Mouse (Mus musculus) hindbrain, embryonic 13.5 days (tissue): Measurements from ENCODE around the gene Itpk1. TPM values are rescaled to one million over a fixed set of nuclear protein-coding genes. Genes with fewer than 3 reads are reported as not detected.
A peak's percentile ranks its signal among the peaks of the same experiment; 100 is the strongest.
"Not testable (repeated sequence)": the region's sequence is repeated elsewhere in the genome, so short reads cannot be mapped to it uniquely, and the experiment has no call there.

Source experiments
- ATAC-seq: fragments of 200-750 bp; cut with Nextera tagmentation; 2 replicates; pipeline ENCODE4 v1.8.0; 2017; ENCODE audit warnings: moderate TSS enrichment; ENCODE audit not compliant: low FRiP score
- H3K27ac ChIP-seq: fragments of 300-500 bp; sonication (generic); 2 replicates; pipeline ENCODE4 v1.5.1; 2015; ENCODE audit warnings: inconsistent platforms, mild to moderate bottlenecking, moderate library complexity
- H3K27me3 ChIP-seq: fragments of 300-500 bp; sonication (generic); 2 replicates; pipeline ENCODE4 v1.6.1; 2015; ENCODE audit warnings: mild to moderate bottlenecking, inconsistent platforms
- H3K36me3 ChIP-seq: fragments of 300-500 bp; sonication (generic); 2 replicates; pipeline ENCODE4 v1.6.1; 2015; ENCODE audit warnings: mild to moderate bottlenecking, inconsistent platforms
- H3K4me1 ChIP-seq: fragments of 300-500 bp; sonication (generic); replicated peaks from 2 replicates; pipeline ENCODE4 v1.6.1; 2015; ENCODE audit warnings: inconsistent platforms
- H3K4me2 ChIP-seq: fragments of 300-500 bp; sonication (generic); 2 replicates; pipeline ENCODE4 v1.6.1; 2015; ENCODE audit warnings: inconsistent platforms, mild to moderate bottlenecking, moderate library complexity
- H3K4me3 ChIP-seq: fragments of 300-500 bp; sonication (generic); 2 replicates; pipeline ENCODE4 v1.5.1; 2015; ENCODE audit warnings: mild to moderate bottlenecking, inconsistent platforms
- H3K9ac ChIP-seq: fragments of 300-500 bp; sonication (generic); 2 replicates; pipeline ENCODE4 v1.6.1; 2015; ENCODE audit warnings: mild to moderate bottlenecking, inconsistent platforms
- H3K9me3 ChIP-seq: fragments of 300-500 bp; sonication (generic); 2 replicates; pipeline ENCODE4 v1.6.1; 2016; ENCODE audit warnings: inconsistent platforms
- WGBS: fragments of 180-500 bp; shearing (Covaris S2); methylation state at CpG from one replicate; pipeline ENCODE4 v1.1.7; 2015; 5-methylcytosine and 5-hydroxymethylcytosine counted together
- polyA plus RNA-seq: library from polyadenylated mRNA; unstranded; fragments of >200 nt; fragmentation: Nextera tagmentation; extraction: Ambion mirVana; gene quantifications from 2 replicates; pipeline ENCODE4 v1.2.1, GENCODE M21; 2015

Itpk1 gene
- polyA plus RNA-seq, 1 experiment from 2014 or later: 23.0 TPM

DNA sequence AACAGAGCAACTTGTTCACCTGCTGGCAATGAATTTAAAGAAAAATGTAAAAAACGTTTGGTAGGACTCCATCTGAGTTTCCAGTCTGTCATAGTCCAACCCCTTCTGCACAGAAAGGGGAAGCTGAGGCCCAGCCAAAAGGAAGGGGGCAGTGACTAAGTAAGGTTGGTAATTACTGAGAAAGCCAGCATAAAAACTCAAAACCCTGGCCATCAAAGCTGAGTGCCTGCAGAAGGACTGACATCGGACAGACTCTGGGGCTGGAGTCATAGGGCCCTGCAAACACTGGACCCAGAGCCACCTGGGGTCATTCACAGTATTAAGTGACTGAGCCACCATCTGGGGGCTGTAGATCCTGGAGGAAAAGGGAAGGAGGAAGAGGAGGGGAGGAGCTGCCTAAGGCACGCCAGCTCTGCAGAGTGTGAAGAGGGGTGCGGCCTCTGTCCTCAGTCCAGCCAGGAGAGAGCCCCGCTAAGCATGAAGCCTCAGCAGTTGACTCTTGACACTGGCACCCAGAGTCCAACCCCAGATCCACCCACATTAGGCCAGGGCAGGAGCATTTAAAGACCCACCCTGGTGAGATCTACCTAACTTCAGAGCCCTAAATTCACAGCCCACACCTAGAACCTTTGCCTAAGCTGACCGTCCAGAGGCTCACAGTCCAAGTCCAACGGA, 58.0 kb downstream of the Itpk1 start:
- 0 out of 2 replicates have a peak, but pooled peaks have one; percentile 2 for ATAC-seq
- no peak overlapping the region for H3K9ac ChIP-seq
- H3K4me1 ChIP-seq: peaks cover 25% of the 10 kb centered on the region
- H3K27me3 ChIP-seq: no peaks in the 10 kb centered on the region
- H3K27ac ChIP-seq: no peak overlapping the region
- 80% methylated on average over 7 of the region's 7 CpGs for WGBS
- no peaks in the 10 kb centered on the region for H3K9me3 ChIP-seq
- H3K4me2 ChIP-seq: no peak overlapping the region
- H3K4me3 ChIP-seq: no peak overlapping the region
- H3K36me3 ChIP-seq: no peaks in the 10 kb centered on the region

DNA sequence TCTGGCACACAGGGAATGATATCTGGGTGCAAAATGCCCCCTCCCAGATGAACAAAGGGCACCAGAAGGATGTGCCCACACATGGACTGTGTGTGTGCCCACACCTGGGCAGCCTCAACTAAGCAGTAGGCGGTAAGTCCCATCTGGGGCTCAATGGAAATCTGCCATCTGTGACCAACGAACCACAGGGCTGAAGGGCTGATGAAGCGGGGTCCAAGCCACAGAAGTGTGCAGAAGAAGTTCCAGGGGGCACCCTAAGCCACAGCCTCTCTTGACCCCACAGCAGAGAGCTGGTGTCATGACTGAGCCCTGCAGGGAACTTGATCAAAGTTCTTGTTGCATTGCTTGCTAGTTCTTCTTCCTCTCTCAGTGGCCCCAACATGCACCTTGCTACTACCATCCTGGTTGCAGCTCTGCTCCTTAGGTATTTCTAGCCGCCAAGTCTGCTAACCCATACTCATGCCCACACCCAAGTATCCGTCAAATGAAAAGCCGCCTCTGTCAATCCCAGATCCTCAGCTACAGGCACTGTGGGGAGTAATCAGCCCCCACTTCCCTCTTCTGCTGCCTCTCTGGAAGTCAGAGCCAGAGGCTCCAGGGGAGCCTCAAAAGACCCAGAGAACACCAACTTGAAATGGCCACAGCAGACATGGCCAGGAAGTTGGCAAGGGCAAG, 58.7 kb downstream of the Itpk1 start:
- WGBS: 88% methylated on average over 6 of the region's 6 CpGs
- Histone ChIP-seq H3K4me3 (no peak overlapping the region), H3K27ac (no peak overlapping the region), H3K9ac (no peak overlapping the region), H3K4me2 (no peak overlapping the region), H3K36me3 (no peaks in the 10 kb centered on the region), H3K4me1 (peaks cover 27% of the 10 kb centered on the region), H3K9me3 (no peaks in the 10 kb centered on the region), H3K27me3 (no peaks in the 10 kb centered on the region)
- no peak for ATAC-seq

DNA sequence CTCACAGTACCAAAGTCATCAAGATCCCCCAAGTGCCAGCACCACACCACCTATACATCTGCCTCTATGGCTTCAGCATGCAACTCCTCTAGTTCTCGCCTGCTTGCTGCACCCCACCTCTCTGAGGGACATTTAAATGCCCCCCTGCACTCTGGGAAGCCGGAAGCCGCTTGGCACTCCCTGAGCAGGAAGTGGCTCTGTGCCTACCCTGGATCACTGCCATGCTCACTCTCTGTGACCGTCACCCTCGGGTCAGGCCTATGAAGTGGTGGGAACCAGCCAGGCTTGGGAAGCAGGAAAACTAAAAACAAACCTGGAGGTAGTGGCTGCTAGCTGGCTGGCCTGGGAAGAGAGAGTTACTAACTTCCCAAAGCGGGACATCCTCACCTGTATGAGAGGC, 61.4 kb downstream of the Itpk1 start:
- no peaks in the 10 kb centered on the region for H3K27me3 ChIP-seq
- no peak overlapping the region for H3K4me3 ChIP-seq
- H3K4me2 ChIP-seq: no peak overlapping the region
- no peak overlapping the region for H3K27ac ChIP-seq
- H3K9me3 ChIP-seq: no peaks in the 10 kb centered on the region
- H3K4me1 ChIP-seq: peaks cover 47% of the 10 kb centered on the region
- no peak for ATAC-seq
- H3K36me3 ChIP-seq: no peaks in the 10 kb centered on the region
- no peak overlapping the region for H3K9ac ChIP-seq
- 77% methylated on average over 6 of the region's 6 CpGs for WGBS

DNA sequence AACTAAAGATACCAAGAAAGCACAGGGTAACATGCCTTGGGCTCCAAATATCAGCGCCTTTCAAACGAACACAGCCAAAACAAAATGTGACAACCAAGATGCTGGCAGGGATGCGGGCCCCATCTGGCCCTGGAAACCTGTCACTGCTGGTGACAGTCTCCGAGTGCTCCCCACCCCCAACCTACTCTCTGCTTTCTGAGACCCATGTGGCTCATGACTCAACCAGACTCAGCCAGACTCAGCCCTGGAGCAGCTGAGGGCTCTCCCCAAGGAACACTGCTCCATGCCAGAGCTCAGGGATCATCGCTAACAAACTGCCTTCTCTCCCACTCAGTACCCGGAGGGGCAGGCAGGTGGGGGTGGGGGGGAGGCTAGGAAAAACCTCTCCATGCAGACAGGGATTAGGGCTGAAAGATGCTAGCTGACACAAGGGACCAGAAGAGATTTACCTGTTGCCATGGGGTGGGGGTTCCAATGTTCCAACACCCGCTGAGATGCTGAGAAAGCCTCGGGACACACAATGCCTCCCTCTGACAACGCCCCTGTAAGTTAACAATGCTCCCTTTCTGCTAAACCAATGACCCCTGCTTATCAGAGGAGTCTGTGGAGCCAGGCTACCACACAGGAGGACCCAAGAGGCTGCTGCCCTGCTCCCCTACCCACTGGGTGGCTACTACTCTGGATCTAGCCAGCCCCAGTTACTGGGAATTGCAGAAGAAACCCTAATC, 64.1 kb downstream of the Itpk1 start:
- Histone ChIP-seq H3K9me3 (no peaks in the 10 kb centered on the region), H3K27ac (peak overlapping the region; percentile 13; the same call in 1 of the 2 replicates), H3K4me1 (peaks cover 47% of the 10 kb centered on the region)

DNA sequence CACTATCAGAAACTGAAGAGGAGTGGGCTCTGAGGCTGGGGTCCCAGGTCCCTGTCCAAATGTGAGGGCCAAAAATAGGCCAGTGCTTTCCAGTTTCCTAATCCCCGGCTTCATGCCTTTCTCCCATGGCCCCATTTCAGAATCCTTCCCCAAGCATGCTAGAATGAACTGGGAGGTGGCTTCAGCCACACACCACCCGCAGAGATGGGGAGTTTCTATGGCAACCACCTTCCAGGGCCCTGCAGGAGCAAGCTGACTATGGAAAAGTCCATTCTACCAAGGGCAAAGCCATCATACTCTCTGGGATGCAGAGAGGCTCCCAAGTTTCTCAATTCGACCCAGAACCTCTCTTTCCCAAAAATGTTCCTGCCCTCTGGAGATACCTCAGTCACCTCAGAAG, 65.9 kb downstream of the Itpk1 start:
- no peak overlapping the region for H3K4me2 ChIP-seq
- H3K4me1 ChIP-seq: peaks cover 49% of the 10 kb centered on the region
- no peaks in the 10 kb centered on the region for H3K36me3 ChIP-seq
- H3K27ac ChIP-seq: no peak overlapping the region
- no peaks in the 10 kb centered on the region for H3K9me3 ChIP-seq
- no peak overlapping the region for H3K9ac ChIP-seq
- H3K27me3 ChIP-seq: no peaks in the 10 kb centered on the region
- H3K4me3 ChIP-seq: no peak overlapping the region
- ATAC-seq: no peak
- 60% methylated on average over 3 of the region's 3 CpGs for WGBS

More for the DNA sequence above, 64.1 kb downstream of the Itpk1 start:
- ATAC-seq: peak; percentile 72
- no peaks in the 10 kb centered on the region for H3K27me3 ChIP-seq
- H3K4me3 ChIP-seq: no peak overlapping the region
- 0 out of 2 replicates have a peak overlapping the region, but pooled peaks have one; percentile 39 for H3K9ac ChIP-seq
- H3K36me3 ChIP-seq: no peaks in the 10 kb centered on the region
- 19% methylated on average over 9 of the region's 9 CpGs for WGBS
- H3K4me2 ChIP-seq: no peak overlapping the region

DNA sequence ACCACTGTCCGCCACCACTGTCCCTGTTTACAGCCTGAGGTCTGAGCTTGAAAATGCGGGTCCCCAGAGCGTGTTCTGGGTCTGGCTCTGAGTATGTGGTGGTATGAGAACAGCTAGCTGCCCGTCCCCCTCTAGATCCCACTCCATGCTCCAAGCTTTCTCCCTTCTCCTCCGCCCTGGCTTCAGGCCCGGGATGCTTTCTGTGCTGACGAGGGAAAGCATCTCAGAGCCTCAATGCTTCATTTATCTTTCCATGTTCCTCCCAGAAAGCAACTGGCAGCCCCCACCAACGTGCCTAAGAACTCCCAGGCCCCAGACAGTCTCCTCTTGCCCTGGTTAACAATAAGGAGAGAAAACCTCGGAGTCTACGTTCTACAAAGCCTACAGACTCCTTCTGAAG, 67.5 kb downstream of the Itpk1 start:
- Histone ChIP-seq H3K27me3 (no peaks in the 10 kb centered on the region), H3K9me3 (no peaks in the 10 kb centered on the region), H3K27ac (peak overlapping the region; percentile 23; the same call in 1 of the 2 replicates), H3K36me3 (no peaks in the 10 kb centered on the region), H3K4me3 (no peak overlapping the region), H3K4me2 (no peak overlapping the region), H3K9ac (no peak overlapping the region), H3K4me1 (peaks cover 48% of the 10 kb centered on the region)
- ATAC-seq: no peak
- 86% methylated on average over 10 of the region's 10 CpGs for WGBS

DNA sequence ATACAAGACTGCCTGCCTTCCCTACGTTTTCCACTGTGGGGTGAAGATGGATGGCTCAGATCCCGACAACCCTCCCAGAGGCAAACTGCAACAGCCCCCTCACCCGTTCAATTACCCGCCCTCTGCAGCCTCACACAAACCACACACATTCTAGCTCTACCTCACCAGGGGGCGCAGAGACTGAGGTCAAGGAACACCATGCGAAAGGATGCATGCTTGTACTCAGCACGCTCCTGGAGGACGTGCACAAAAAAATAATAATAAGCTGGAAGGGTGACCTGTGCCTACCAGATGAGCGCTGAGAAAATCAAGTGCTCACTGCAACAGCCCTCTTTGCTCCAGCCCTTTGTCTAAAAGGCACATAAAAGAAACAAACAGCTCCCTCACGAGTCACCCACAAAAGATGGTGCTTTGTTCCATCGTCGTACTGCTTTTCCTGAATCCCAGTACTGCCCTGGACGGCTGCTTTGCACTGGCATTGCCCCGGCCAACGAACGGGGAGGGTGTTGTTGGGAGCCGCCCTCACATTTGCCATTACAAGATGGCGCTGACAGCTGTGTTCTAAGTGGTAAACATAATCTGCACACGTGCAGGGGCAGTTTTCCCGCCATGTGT, 70.2 kb downstream of the Itpk1 start:
- Histone ChIP-seq H3K27me3 (no peaks in the 10 kb centered on the region), H3K4me3 (no peak overlapping the region), H3K36me3 (no peaks in the 10 kb centered on the region), H3K9me3 (no peaks in the 10 kb centered on the region), H3K4me1 (peaks cover 39% of the 10 kb centered on the region), H3K27ac (peak overlapping the region; percentile 18; the same call in 1 of the 2 replicates), H3K4me2 (no peak overlapping the region), H3K9ac (no peak overlapping the region)
- 44% methylated on average over 19 of the region's 20 CpGs for WGBS
- 0 out of 2 replicates have a peak, but pooled peaks have one; percentile 17 for ATAC-seq

DNA sequence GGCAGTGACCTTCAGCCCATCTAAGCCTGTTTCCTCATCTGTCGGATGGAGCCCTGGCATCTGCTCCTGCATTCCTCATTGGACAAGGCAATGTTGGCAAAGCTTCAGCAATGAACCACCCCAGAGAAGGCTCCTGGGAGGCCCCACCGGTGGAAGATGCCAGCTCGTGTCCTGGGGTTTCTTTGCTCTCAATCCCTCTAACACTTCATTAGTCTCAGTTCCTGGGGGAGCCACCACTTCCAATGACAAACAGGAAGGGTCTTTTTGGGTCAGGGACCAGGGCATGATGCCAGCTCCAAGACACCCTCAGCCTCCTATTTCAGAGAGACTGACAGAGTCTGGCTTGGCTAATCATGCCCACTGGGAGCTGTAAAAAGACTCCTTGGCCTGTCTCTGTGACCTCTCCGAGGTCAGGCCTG, 71.6 kb downstream of the Itpk1 start:
- no peak overlapping the region for H3K9ac ChIP-seq
- H3K27ac ChIP-seq: no peak overlapping the region
- 43% methylated on average over 4 of the region's 4 CpGs for WGBS
- no peaks in the 10 kb centered on the region for H3K9me3 ChIP-seq
- H3K4me2 ChIP-seq: no peak overlapping the region
- no peak overlapping the region for H3K4me3 ChIP-seq
- no peaks in the 10 kb centered on the region for H3K36me3 ChIP-seq
- peaks cover 28% of the 10 kb centered on the region for H3K4me1 ChIP-seq
- ATAC-seq: no peak
- H3K27me3 ChIP-seq: no peaks in the 10 kb centered on the region

DNA sequence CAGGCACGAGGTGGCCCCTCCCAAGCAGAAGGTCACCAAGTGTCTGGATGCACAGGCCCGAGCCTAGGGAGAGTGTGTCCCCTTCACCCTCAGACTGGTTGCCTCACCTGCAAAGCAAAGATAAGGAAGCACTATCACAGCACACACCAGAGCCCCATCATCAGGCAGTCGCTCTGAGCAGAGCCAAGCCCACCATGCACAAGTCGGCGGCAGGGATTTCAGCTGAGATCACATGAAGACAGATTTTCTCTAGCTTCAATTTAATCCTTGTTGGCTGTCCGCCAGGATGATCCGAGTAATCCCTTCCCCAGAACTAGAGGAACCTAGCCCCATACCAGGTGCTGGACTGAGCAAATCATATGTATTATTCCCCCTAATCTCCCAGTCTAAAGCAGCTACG, 73.0 kb downstream of the Itpk1 start:
- WGBS: 73% methylated on average over 8 of the region's 8 CpGs

DNA sequence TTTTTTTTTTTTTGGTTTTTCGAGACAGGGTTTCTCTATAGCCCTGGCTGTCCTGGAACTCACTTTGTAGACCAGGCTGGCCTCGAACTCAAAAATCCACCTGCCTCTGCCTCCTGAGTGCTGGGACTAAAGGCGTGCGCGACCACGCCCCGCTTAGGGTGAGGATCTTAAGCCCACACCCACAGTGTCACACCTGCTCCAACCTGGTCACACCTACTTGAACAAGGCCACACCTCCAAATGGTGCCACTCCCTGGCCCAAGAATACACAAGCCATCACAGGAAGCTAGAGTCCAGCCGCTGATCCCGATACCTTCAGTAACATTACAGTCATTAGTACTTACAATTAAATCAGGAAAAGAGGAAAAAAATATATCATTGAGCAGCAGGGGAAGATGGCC, 74.3 kb downstream of the Itpk1 start:
- H3K4me2 ChIP-seq, H3K9ac ChIP-seq, H3K27me3 ChIP-seq, ATAC-seq, H3K4me3 ChIP-seq, H3K27ac ChIP-seq, H3K36me3 ChIP-seq, H3K9me3 ChIP-seq: not testable (repeated sequence)
- H3K4me1 ChIP-seq: peaks cover 31% of the 10 kb centered on the region
- whole genome bisulfite sequencing: 97% methylated on average over 9 of the region's 9 CpGs

More for the DNA sequence above, 73.0 kb downstream of the Itpk1 start:
- Histone ChIP-seq H3K4me1 (peaks cover 28% of the 10 kb centered on the region), H3K27me3 (no peaks in the 10 kb centered on the region), H3K9me3 (no peaks in the 10 kb centered on the region), H3K36me3 (no peaks in the 10 kb centered on the region), H3K4me3 (no peak overlapping the region), H3K9ac (no peak overlapping the region), H3K4me2 (no peak overlapping the region), H3K27ac (peak overlapping the region; percentile 15; the same call in 1 of the 2 replicates)
- no peak for ATAC-seq

DNA sequence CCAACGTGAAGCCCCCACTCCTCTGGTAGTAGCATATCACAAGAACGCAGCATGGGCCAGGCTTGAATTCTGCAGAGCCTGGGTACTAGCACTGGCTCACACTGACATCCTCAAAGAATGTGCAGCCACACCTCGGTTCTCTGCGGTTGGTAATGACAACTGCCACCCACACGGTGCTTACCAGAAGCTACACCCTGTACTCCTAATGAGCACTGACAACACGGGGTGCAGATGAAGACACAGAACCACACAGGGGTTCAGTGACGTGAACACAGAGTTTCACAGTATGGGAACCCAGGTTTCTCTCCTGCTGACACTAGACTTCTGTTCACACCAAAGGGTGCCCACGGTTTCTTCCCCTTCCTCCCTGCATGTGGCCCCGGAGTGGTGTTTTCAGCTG, 76.5 kb downstream of the Itpk1 start:
- Histone ChIP-seq H3K27ac (no peak overlapping the region), H3K4me2 (no peak overlapping the region), H3K27me3 (no peaks in the 10 kb centered on the region), H3K36me3 (no peaks in the 10 kb centered on the region), H3K4me3 (no peak overlapping the region), H3K4me1 (peaks cover 23% of the 10 kb centered on the region), H3K9ac (no peak overlapping the region), H3K9me3 (no peaks in the 10 kb centered on the region)
- WGBS: 87% methylated on average over 9 of the region's 9 CpGs
- ATAC-seq: no peak

DNA sequence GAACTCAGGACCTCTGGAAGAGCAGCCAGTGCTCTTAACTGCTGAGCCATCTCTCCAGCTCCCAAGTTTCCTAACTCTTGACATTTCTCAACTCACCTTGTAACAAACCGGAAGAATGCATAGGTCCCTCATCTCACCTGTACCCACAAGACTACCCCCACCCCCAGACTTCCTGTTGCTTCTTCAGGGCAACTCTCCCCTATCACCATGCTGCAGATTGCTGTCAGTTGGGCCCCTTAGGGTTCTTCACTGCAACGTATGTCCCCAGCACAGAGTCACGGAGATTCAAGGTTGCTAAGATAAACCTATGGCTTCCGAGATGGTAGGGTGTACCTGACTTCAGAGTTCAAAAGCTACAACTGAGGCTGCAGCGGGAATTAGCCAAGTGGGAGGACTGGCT, 77.2 kb downstream of the Itpk1 start:
- H3K27me3 ChIP-seq: no peaks in the 10 kb centered on the region
- WGBS: 96% methylated on average over 5 of the region's 5 CpGs
- H3K4me1 ChIP-seq: peaks cover 19% of the 10 kb centered on the region; the same call in 1 of the 2 replicates
- H3K4me3 ChIP-seq: no peak overlapping the region
- no peak for ATAC-seq
- no peaks in the 10 kb centered on the region for H3K9me3 ChIP-seq
- H3K36me3 ChIP-seq: no peaks in the 10 kb centered on the region
- no peak overlapping the region for H3K27ac ChIP-seq
- H3K9ac ChIP-seq: no peak overlapping the region
- no peak overlapping the region for H3K4me2 ChIP-seq
